Mouse (Mus musculus) liver, adult 2 months (tissue): Measurements from ENCODE around the gene Gm20388. TPM values are rescaled to one million over a fixed set of nuclear protein-coding genes. Genes with fewer than 3 reads are reported as not detected.

Experiments used
- DNase-seq: peaks from one replicate; pipeline ENCODE4 v3.0.0-alpha.2; 2011; ENCODE audit warnings: low read depth, low spot score; ENCODE audit errors: extremely low read depth
- H3K27ac ChIP-seq: fragments of 200-500 bp; replicated peaks from 2 replicates; pipeline ENCODE4 v1.5.1; 2012; ENCODE audit warnings: low read depth, mild to moderate bottlenecking, control low read depth, inconsistent platforms, low read length; ENCODE audit not compliant: insufficient read depth
- H3K27me3 ChIP-seq: fragments of 200-500 bp; 2 replicates; pipeline ENCODE4 v1.6.1; 2012; ENCODE audit warnings: mild to moderate bottlenecking, moderate library complexity, low read length, inconsistent platforms; ENCODE audit not compliant: control insufficient read depth, insufficient read depth
- H3K36me3 ChIP-seq: fragments of 200-500 bp; 2 replicates; pipeline ENCODE4 v1.6.1; 2012; ENCODE audit warnings: low read length, inconsistent platforms; ENCODE audit not compliant: control insufficient read depth, insufficient read depth
- H3K4me1 ChIP-seq: fragments of 200-500 bp; 2 replicates; pipeline ENCODE4 v1.6.1; 2011; ENCODE audit warnings: low read length; ENCODE audit not compliant: control insufficient read depth, insufficient read depth
- H3K4me3 ChIP-seq: fragments of 200-500 bp; 2 replicates; pipeline ENCODE4 v1.5.1; 2011; ENCODE audit warnings: low read depth, mild to moderate bottlenecking, control low read depth, low read length, moderate library complexity; ENCODE audit not compliant: insufficient read depth
- H3K79me2 ChIP-seq: fragments of 200-500 bp; 2 replicates; pipeline ENCODE4 v1.6.1; 2012; ENCODE audit warnings: inconsistent platforms, mild to moderate bottlenecking, low read length, moderate library complexity; ENCODE audit not compliant: control insufficient read depth, insufficient read depth
- H3K9ac ChIP-seq: fragments of 200-500 bp; 2 replicates; pipeline ENCODE4 v1.6.1; 2012; ENCODE audit warnings: low read depth, mild to moderate bottlenecking, control low read depth, inconsistent platforms, low read length
- CTCF ChIP-seq: fragments of 200-500 bp; IDR thresholded peaks from 2 replicates; pipeline ENCODE4 v1.5.1; 2011; ENCODE audit warnings: low read depth, low read length, control low read depth
- POLR2A ChIP-seq: fragments of 200-500 bp; IDR thresholded peaks from 2 replicates; pipeline ENCODE4 v1.6.1; 2011; ENCODE audit warnings: low read length, control low read depth; ENCODE audit not compliant: insufficient read depth; ENCODE audit errors: extremely low read depth
- WGBS: fragments of 180-500 bp; shearing (Covaris S2); methylation state at CpG from one replicate; pipeline ENCODE4 v1.1.7; 2018; 5-methylcytosine and 5-hydroxymethylcytosine counted together
- polyA plus RNA-seq: library from polyadenylated mRNA; depleted of rRNA; stranded (reverse); fragments of >200 nt; gene quantifications from 2 replicates; pipeline ENCODE4 v1.2.3, GENCODE M21; 2012
- total RNA-seq: library from RNA; depleted of rRNA; stranded (reverse); fragments of >200 nt; gene quantifications from 2 replicates; pipeline ENCODE4 v1.2.3, GENCODE M21; 2014

Gm20388 gene
- total and polyA plus RNA-seq, 2 experiments = 6.4 to 19.9 TPM

- no peak overlapping the region for H3K9ac ChIP-seq
- no peak for DNase-seq
- H3K4me3 ChIP-seq = no peak overlapping the region
- TF ChIP-seq POLR2A (no peak), CTCF (no peak)
- no peak overlapping the region for H3K27ac ChIP-seq
- no peaks in the 10 kb centered on the region for H3K36me3 ChIP-seq
- no peaks in the 10 kb centered on the region for H3K27me3 ChIP-seq
- 82% methylated on average over 10 of the region's 10 CpGs for WGBS
- H3K4me1 ChIP-seq = peaks cover 17% of the 10 kb centered on the region
- H3K79me2 ChIP-seq = peaks cover 30% of the 10 kb centered on the region; the same call in 1 of the 2 replicates
Observed at GRCm38 (mm10) chr8:121954981-121955555, 2044.4 kb downstream of the Gm20388 start.

GRCm38 (mm10) chr8:121955825-121956500, 2045.3 kb downstream of the Gm20388 start:
- Histone ChIP-seq H3K27ac (no peak overlapping the region), H3K4me3 (no peak overlapping the region), H3K9ac (no peak overlapping the region), H3K27me3 (no peaks in the 10 kb centered on the region), H3K79me2 (peaks cover 36% of the 10 kb centered on the region; the same call in 1 of the 2 replicates), H3K36me3 (no peaks in the 10 kb centered on the region), H3K4me1 (peaks cover 17% of the 10 kb centered on the region)
- WGBS = 76% methylated on average over 1 of the region's 1 CpGs
- no peak for DNase-seq
- no peak for TF ChIP-seq CTCF
- TF ChIP-seq POLR2A = no peak

DNA sequence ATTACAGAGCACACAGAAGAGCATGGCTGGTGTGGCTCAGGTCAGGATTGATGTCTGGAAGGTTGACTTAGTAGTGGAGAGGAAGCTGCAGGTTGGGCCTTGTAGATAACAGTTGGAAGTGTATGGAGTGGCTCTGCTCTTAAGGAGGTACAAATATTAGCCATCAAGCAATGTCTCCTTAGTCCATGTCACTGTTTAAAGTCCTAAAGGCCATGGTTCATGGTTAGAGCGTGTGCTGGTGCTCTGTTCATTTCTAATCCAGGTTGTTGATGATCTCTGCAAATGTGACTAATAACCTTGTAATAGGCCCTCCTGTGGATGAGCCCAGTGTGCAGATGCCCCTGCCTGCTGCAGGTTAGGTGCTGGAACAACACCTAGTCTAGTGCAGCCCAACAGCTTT, 2047.8 kb downstream of the Gm20388 start:
- Histone ChIP-seq H3K4me1 (peaks cover 14% of the 10 kb centered on the region), H3K4me3 (no peak overlapping the region), H3K27ac (no peak overlapping the region), H3K27me3 (no peaks in the 10 kb centered on the region), H3K79me2 (peaks cover 43% of the 10 kb centered on the region; the same call in 1 of the 2 replicates), H3K36me3 (no peaks in the 10 kb centered on the region), H3K9ac (no peak overlapping the region)
- DNase-seq = peak; percentile 66
- TF ChIP-seq POLR2A (no peak), CTCF (no peak)
- 31% methylated on average over 1 of the region's 1 CpGs for WGBS

DNA sequence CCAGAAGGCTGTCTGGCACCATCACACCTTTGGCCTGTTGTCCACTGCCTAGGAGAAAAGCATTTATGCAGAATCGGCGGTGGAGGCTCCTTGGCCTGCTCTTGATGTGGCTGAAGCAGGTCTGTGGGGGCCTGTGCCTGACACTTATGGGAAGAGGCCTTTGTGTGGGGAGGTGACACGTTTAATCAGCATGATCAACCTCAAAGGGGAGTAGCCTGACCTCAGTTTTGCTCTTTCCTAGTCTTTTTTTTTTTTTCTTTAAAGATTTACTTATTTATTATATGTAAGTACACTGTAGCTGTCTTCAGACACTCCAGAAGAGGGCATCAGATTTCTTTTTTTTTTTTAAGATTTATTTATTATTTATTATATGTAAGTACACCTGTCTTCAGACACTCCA, 2052.3 kb downstream of the Gm20388 start:
- H3K27me3 ChIP-seq = no peaks in the 10 kb centered on the region
- H3K36me3 ChIP-seq = no peaks in the 10 kb centered on the region
- DNase-seq = no peak
- TF ChIP-seq POLR2A (no peak), CTCF (no peak)
- H3K4me1 ChIP-seq = peaks cover 24% of the 10 kb centered on the region
- H3K9ac ChIP-seq = no peak overlapping the region
- H3K79me2 ChIP-seq = peaks cover 24% of the 10 kb centered on the region; the same call in 1 of the 2 replicates
- WGBS = 79% methylated on average over 3 of the region's 3 CpGs
- H3K27ac ChIP-seq = no peak overlapping the region
- no peak overlapping the region for H3K4me3 ChIP-seq

DNA sequence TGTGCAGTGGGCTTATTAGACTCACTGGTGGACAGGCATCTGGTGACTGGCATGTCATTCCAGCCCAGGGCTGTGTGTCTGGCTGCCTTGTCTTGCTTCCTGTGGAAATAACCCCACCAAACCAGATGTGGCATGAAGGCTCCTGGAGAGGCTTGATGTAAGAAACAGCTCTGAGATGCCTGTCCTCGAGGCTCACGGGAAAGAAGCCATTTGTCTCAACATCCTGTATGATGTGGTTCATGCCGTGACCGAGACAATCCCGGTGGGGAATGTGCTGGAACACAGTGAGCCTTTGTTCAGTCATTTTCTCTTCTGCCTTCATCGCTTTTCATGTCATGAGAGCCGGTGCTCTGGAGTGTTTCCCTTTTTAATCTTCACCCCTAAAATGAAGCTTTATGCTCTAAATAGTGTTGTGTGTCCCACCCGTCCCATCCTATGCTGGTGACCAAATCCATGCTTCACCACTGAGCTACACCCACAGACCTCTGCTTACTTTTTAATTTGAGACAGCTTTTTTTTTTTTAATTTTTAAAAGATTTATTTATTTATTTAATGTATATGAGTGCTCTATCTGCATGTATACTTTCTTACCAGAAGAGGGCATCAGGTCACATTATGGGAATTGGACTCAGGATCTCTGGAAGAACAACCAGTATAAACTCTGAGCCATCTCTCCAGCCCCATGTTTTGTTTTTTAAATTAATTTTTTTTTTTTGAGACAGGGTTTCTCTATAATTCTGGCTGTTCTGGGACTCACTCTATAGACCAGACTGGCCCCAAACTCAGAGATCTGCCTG, 2054.3 kb downstream of the Gm20388 start:
- no peak for DNase-seq
- Histone ChIP-seq H3K4me3 (no peak overlapping the region), H3K27me3 (no peaks in the 10 kb centered on the region), H3K27ac (no peak overlapping the region), H3K4me1 (peaks cover 24% of the 10 kb centered on the region), H3K36me3 (no peaks in the 10 kb centered on the region), H3K9ac (no peak overlapping the region), H3K79me2 (peaks cover 21% of the 10 kb centered on the region; the same call in 1 of the 2 replicates)
- TF ChIP-seq POLR2A (no peak), CTCF (peak; percentile 13; the same call in 1 of the 2 replicates)
- 89% methylated on average over 8 of the region's 8 CpGs for WGBS
